Comparison of ENCODE assay signal across 24 mouse cellular contexts in the genomic region with DNA sequence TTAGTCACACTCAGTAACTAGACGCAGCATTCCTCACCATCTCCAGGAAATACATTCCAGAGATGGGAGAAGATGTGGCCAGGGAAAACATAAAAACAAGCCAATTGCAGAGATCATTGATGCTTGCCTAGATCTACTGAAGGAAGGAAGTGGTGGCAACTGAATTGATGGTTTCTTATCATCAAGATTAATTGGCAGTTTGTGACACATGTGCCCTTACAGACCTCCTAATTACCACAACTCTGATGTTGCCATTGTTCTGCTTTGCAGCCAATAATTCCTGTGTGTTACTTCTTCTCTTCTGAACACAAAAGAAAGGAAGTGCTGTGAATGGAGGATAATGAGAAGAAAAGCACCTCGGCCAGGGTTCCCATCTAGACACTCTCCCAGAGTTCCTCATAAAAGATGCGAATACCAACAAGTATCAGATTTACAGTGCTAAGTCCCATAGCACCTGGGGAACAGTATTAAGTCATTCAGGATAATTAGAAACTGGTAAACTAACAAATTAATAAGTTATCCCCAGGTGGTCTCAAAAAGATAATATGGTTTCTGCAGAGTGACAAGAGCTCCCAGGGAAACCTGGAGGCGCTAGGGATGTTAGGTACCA.
DNase-seq lines count a peak whose midpoint lies in the region; ATAC-seq and TF ChIP-seq lines count a peak whose summit lies in the region.
"Had no signal": no experiment of that assay in that cellular context is flagged by ENCODE, and none has a peak within 500 bp of the region (broad histone marks: within the 10 kb centered on the region; RNA-seq: fewer than 3 reads in every experiment).

No protein-coding gene starts in this region.

- DNase-seq in kidney, adult 2 months: peak; percentile 24
- DNase-seq in lung, postnatal 10 days: no peak
- peak; percentile 83 for DNase-seq in Muller cell, postnatal 12 days (ENCODE audit: inconsistent ontology term)
- peak; percentile 70 for DNase-seq in retina, embryonic 14.5 days (ENCODE audit: low spot score)
- DNase-seq in forebrain, embryonic 10.5 days (ENCODE audit: extremely low spot score, low spot score): no peak
- DNase-seq: cerebellum, adult 9-11 months; embryo, embryonic 11 days; heart, postnatal 14 days; kidney, adult 18-20 months; liver, postnatal 0 days; thymus, adult 2 months; thymus, postnatal 36 days had no signal

- H3K27me3 ChIP-seq in kidney, adult 2 months (replicated peaks; ENCODE audit: control insufficient read depth, insufficient read depth, low read length): no peaks in the 10 kb centered on the region
- H3K27me3 ChIP-seq in kidney, embryonic 15.5 days: no peaks in the 10 kb centered on the region
- no peaks in the 10 kb centered on the region for H3K27me3 ChIP-seq in lung, embryonic 15.5 days
- no peaks in the 10 kb centered on the region for H3K27me3 ChIP-seq in forebrain, embryonic 10.5 days (ENCODE audit: poor library complexity, severe bottlenecking)
- H3K27me3 ChIP-seq: embryonic facial prominence, embryonic 13.5 days; forebrain, embryonic 13.5 days; hindbrain, embryonic 15.5 days; liver, embryonic 12.5 days had no signal

- no peak overlapping the region for H3K27ac ChIP-seq in kidney, adult 2 months (ENCODE audit: insufficient read depth, low read depth, low read length)
- no peak overlapping the region for H3K27ac ChIP-seq in kidney, embryonic 15.5 days
- no peak overlapping the region for H3K27ac ChIP-seq in lung, embryonic 15.5 days
- no peak overlapping the region for H3K27ac ChIP-seq in forebrain, embryonic 10.5 days
- H3K27ac ChIP-seq: embryonic facial prominence, embryonic 13.5 days; forebrain, embryonic 13.5 days; hindbrain, embryonic 10.5 days; hindbrain, embryonic 15.5 days; liver, embryonic 12.5 days; midbrain, embryonic 10.5 days had no signal

- no peaks in the 10 kb centered on the region for H3K36me3 ChIP-seq in kidney, adult 2 months (ENCODE audit: control insufficient read depth, insufficient read depth, low read length)
- no peaks in the 10 kb centered on the region for H3K36me3 ChIP-seq in kidney, embryonic 15.5 days
- no peaks in the 10 kb centered on the region for H3K36me3 ChIP-seq in lung, embryonic 15.5 days
- H3K36me3 ChIP-seq in forebrain, embryonic 10.5 days (replicated peaks): no peaks in the 10 kb centered on the region
- H3K36me3 ChIP-seq: embryonic facial prominence, embryonic 13.5 days; G1E; hindbrain, embryonic 10.5 days; hindbrain, embryonic 15.5 days; liver, embryonic 12.5 days; midbrain, embryonic 10.5 days had no signal

- H3K9ac ChIP-seq in kidney, embryonic 15.5 days: no peak overlapping the region
- H3K9ac ChIP-seq in lung, embryonic 15.5 days: no peak overlapping the region
- H3K9ac ChIP-seq: embryonic facial prominence, embryonic 13.5 days; forebrain, embryonic 13.5 days; hindbrain, embryonic 15.5 days; liver, embryonic 12.5 days; liver, postnatal 0 days had no signal

- no peak overlapping the region for H3K4me2 ChIP-seq in kidney, embryonic 15.5 days
- no peak overlapping the region for H3K4me2 ChIP-seq in lung, embryonic 15.5 days
- H3K4me2 ChIP-seq: embryonic facial prominence, embryonic 13.5 days; forebrain, embryonic 13.5 days; hindbrain, embryonic 15.5 days; liver, embryonic 12.5 days had no signal

- WGBS in kidney, adult 2 months: 57% methylated on average over 4 of the region's 4 CpGs
- WGBS in kidney, embryonic 15.5 days: 61% methylated on average over 4 of the region's 4 CpGs
- 53% methylated on average over 4 of the region's 4 CpGs for WGBS in lung, embryonic 15.5 days
- WGBS in forebrain, embryonic 10.5 days: 62% methylated on average over 4 of the region's 4 CpGs

- no peak for TF ChIP-seq POLR2A in kidney, adult 2 months (IDR thresholded peaks at IDR 0.05; ENCODE audit: low read depth, low read length)

- ATAC-seq in kidney, embryonic 15.5 days (replicated peaks; ENCODE audit: low FRiP score): no peak
- ATAC-seq in lung, embryonic 15.5 days (ENCODE audit: borderline replicate concordance, extremely low read depth, low FRiP score, low TSS enrichment): peak; percentile 11; the same call in 1 of the 2 replicates
- ATAC-seq: activated CD4-positive, CD25-positive, alpha-beta regulatory T cell, adult 4 months; forebrain, embryonic 13.5 days; inflammation-experienced regulatory T-cells, adult 6 months; liver, embryonic 12.5 days; liver, postnatal 0 days; midbrain, embryonic 16.5 days had no signal

- no peak overlapping the region for H3K4me3 ChIP-seq in kidney, adult 2 months (ENCODE audit: insufficient read depth, low read depth, low read length)
- no peak overlapping the region for H3K4me3 ChIP-seq in kidney, embryonic 15.5 days (replicated peaks)
- H3K4me3 ChIP-seq in lung, embryonic 15.5 days: no peak overlapping the region
- H3K4me3 ChIP-seq in forebrain, embryonic 10.5 days: no peak overlapping the region
- H3K4me3 ChIP-seq: embryonic facial prominence, embryonic 13.5 days; forebrain, embryonic 13.5 days; hindbrain, embryonic 10.5 days; hindbrain, embryonic 15.5 days; liver, embryonic 12.5 days; midbrain, embryonic 10.5 days had no signal

- TF ChIP-seq CTCF in kidney, adult 2 months (conservative IDR thresholded peaks at IDR 0.05; ENCODE audit: insufficient read depth, insufficient read length, low read depth, low read length): no peak

- no peaks in the 10 kb centered on the region for H3K9me3 ChIP-seq in kidney, embryonic 15.5 days (replicated peaks)
- H3K9me3 ChIP-seq in lung, embryonic 15.5 days: no peaks in the 10 kb centered on the region
- H3K9me3 ChIP-seq in forebrain, embryonic 10.5 days: no peaks in the 10 kb centered on the region
- H3K9me3 ChIP-seq: embryonic facial prominence, embryonic 13.5 days; forebrain, embryonic 13.5 days; G1E; hindbrain, embryonic 10.5 days; hindbrain, embryonic 15.5 days; liver, embryonic 12.5 days; midbrain, embryonic 10.5 days had no signal

- no peaks in the 10 kb centered on the region for H3K4me1 ChIP-seq in kidney, adult 2 months (ENCODE audit: control insufficient read depth, insufficient read depth, low read length)
- no peaks in the 10 kb centered on the region for H3K4me1 ChIP-seq in kidney, embryonic 15.5 days
- no peaks in the 10 kb centered on the region for H3K4me1 ChIP-seq in lung, embryonic 15.5 days
- H3K4me1 ChIP-seq in forebrain, embryonic 10.5 days: peaks cover 4% of the 10 kb centered on the region; the same call in 1 of the 2 replicates
- H3K4me1 ChIP-seq: embryonic facial prominence, embryonic 13.5 days; hindbrain, embryonic 10.5 days; liver, embryonic 12.5 days; midbrain, embryonic 10.5 days had no signal

Comparison
In these comparisons a context has a peak if more than half of its experiments do, and no peak if none do; other contexts are left out.
1. DNase-seq: peak in kidney, adult 2 months (single experiment), Muller cell, postnatal 12 days (single experiment) and retina, embryonic 14.5 days (single experiment); none in lung, postnatal 10 days (single experiment) and forebrain, embryonic 10.5 days (single experiment).